ENCODE assay signal across 30 mouse cellular contexts in genomic region chr12:16690631-16691030, GRCm38 (mm10). TPM values are rescaled to one million over a fixed set of nuclear protein-coding genes. Genes with fewer than 3 reads are reported as not detected.
DNase-seq lines count a peak whose midpoint lies in the region; ATAC-seq and TF ChIP-seq lines count a peak whose summit lies in the region.
"Had no signal": no experiment of that assay in that cellular context is flagged by ENCODE, and none has a peak within 500 bp of the region (broad histone marks: within the 10 kb centered on the region; RNA-seq: fewer than 3 reads in every experiment).

No protein-coding gene starts in this region.

- no peaks in the 10 kb centered on the region for H3K27me3 ChIP-seq in hindbrain, embryonic 13.5 days
- H3K27me3 ChIP-seq: embryonic facial prominence, embryonic 13.5 days; embryonic facial prominence, embryonic 15.5 days; forebrain, embryonic 12.5 days; Patski had no signal

- TF ChIP-seq CTCF in gastrocnemius, adult 2 months (IDR thresholded peaks at IDR 0.05): no peak

- no peak overlapping the region for H3K27ac ChIP-seq in gastrocnemius, adult 2 months
- peak overlapping the region; percentile 77 for H3K27ac ChIP-seq in brown adipose tissue, adult 24 weeks (replicated peaks; ENCODE audit: low read depth, low read length)
- no peak overlapping the region for H3K27ac ChIP-seq in hindbrain, embryonic 13.5 days
- H3K27ac ChIP-seq: embryonic facial prominence, embryonic 13.5 days; embryonic facial prominence, embryonic 15.5 days; forebrain, embryonic 10.5 days; forebrain, embryonic 12.5 days had no signal

- H3K9ac ChIP-seq in hindbrain, embryonic 13.5 days: no peak overlapping the region
- H3K9ac ChIP-seq: embryonic facial prominence, embryonic 13.5 days; embryonic facial prominence, embryonic 15.5 days; forebrain, embryonic 12.5 days had no signal

- peaks cover 7% of the 10 kb centered on the region; the same call in 1 of the 2 replicates for H3K4me1 ChIP-seq in brown adipose tissue, adult 24 weeks (ENCODE audit: control insufficient read depth, insufficient read depth, insufficient read length, low read length)
- H3K4me1 ChIP-seq in hindbrain, embryonic 13.5 days (replicated peaks): no peaks in the 10 kb centered on the region
- H3K4me1 ChIP-seq: embryonic facial prominence, embryonic 13.5 days; embryonic facial prominence, embryonic 15.5 days; forebrain, embryonic 10.5 days; forebrain, embryonic 12.5 days had no signal

- intact Hi-C loops in gastrocnemius, adult 2 months (cut with DNase I): no loop called here

- H3K4me2 ChIP-seq in hindbrain, embryonic 13.5 days: no peak overlapping the region
- H3K4me2 ChIP-seq: embryonic facial prominence, embryonic 13.5 days; embryonic facial prominence, embryonic 15.5 days; forebrain, embryonic 12.5 days had no signal

- peak; percentile 21 for DNase-seq in adrenal gland, postnatal 10 days
- DNase-seq in adrenal gland, adult 18-20 months (ENCODE audit: low spot score in 2 of 2): no peak
- peak; percentile 17 for DNase-seq in gastrocnemius, adult 18-20 months (ENCODE audit: low spot score)
- DNase-seq in gastrocnemius, adult 2 months: no peak
- peak; percentile 29 for DNase-seq in Muller cell, postnatal 12 days (ENCODE audit: inconsistent ontology term)
- no peak for DNase-seq in ovary, postnatal 10 days (ENCODE audit: low spot score)
- DNase-seq: adrenal gland, postnatal 25 days; cerebellum, adult 11 months; cerebellum, adult 18-20 months; cerebellum, adult 8-10 months; cerebellum, adult 9-11 months; cerebellum, postnatal 14 days; cerebellum, postnatal 36 days; embryo, embryonic 11 days had no signal

- no peak overlapping the region for H3K4me3 ChIP-seq in gastrocnemius, adult 2 months
- H3K4me3 ChIP-seq in brown adipose tissue, adult 24 weeks (ENCODE audit: insufficient read depth, low read depth, low read length): no peak overlapping the region
- no peak overlapping the region for H3K4me3 ChIP-seq in hindbrain, embryonic 13.5 days
- H3K4me3 ChIP-seq: embryonic facial prominence, embryonic 13.5 days; embryonic facial prominence, embryonic 15.5 days; erythroblast, embryonic 14.5 days; forebrain, embryonic 10.5 days; forebrain, embryonic 12.5 days had no signal

- no peak for ATAC-seq in hindbrain, embryonic 13.5 days (ENCODE audit: low FRiP score)
- ATAC-seq: activated CD4-positive, CD25-positive, alpha-beta regulatory T cell, adult 4 months; forebrain, embryonic 14.5 days; forebrain, embryonic 16.5 days; Patski had no signal

- no peaks in the 10 kb centered on the region for H3K9me3 ChIP-seq in hindbrain, embryonic 13.5 days
- H3K9me3 ChIP-seq: embryonic facial prominence, embryonic 13.5 days; embryonic facial prominence, embryonic 15.5 days; forebrain, embryonic 10.5 days; forebrain, embryonic 12.5 days had no signal

- peaks cover 12% of the 10 kb centered on the region for H3K36me3 ChIP-seq in hindbrain, embryonic 13.5 days
- H3K36me3 ChIP-seq: embryonic facial prominence, embryonic 15.5 days had no signal

- WGBS in hindbrain, embryonic 13.5 days: 92% methylated on average over 9 of the region's 9 CpGs

RNA-seq across cellular contexts. Expression of gene Ntsr2, which starts 37.4 kb away (rescaled TPM):
- total RNA-seq in adrenal gland, postnatal 10 days (2021): under 1 TPM in 1 of 2 experiments, not detected in 1; 0.60 TPM
- total RNA-seq in adrenal gland, adult 18-20 months (2021): 1 to 10 TPM; 1.6 to 2.1 TPM
- 1 to 10 TPM; 2.6 TPM for total RNA-seq in gastrocnemius, adult 18-20 months (2021)
- total RNA-seq in gastrocnemius, adult 2 months (2021): 1 to 10 TPM; 2.2 to 4.2 TPM
- polyA plus RNA-seq in brown adipose tissue, adult 24 weeks (2012; ENCODE audit: insufficient read depth, insufficient read length, missing spikeins): 1.3 and 1.9 TPM in 2 replicates
- 0.65 and 1.1 TPM in 2 replicates for polyA plus RNA-seq in hindbrain, embryonic 13.5 days (2015; fragmentation: Nextera tagmentation; extraction: Ambion mirVana)
- total RNA-seq: common myeloid progenitor, adult 5-6 weeks; ES-E14; MEL had no signal
- polyA plus RNA-seq: activated CD4-positive, CD25-positive, alpha-beta regulatory T cell, adult 4 months; C2C12; embryonic facial prominence, embryonic 11.5 days; embryonic facial prominence, embryonic 13.5 days; embryonic facial prominence, embryonic 15.5 days; erythroblast, embryonic 14.5 days; forebrain, embryonic 10.5 days; Patski had no signal

Comparison
In these comparisons a context has a peak if more than half of its experiments do, and no peak if none do; other contexts are left out.
1. DNase-seq: peak in adrenal gland, postnatal 10 days (single experiment), gastrocnemius, adult 18-20 months (single experiment) and Muller cell, postnatal 12 days (single experiment); none in adrenal gland, adult 18-20 months (0 of 2), gastrocnemius, adult 2 months (single experiment) and ovary, postnatal 10 days (single experiment).